Mouse (Mus musculus): ENCODE results near the gene Olfr978. TPM values are rescaled to one million over a fixed set of nuclear protein-coding genes. Genes with fewer than 3 reads are reported as not detected.

The Olfr978 gene
- polyA plus RNA-seq (2017; shearing (Covaris generic)), result not detected

DNA sequence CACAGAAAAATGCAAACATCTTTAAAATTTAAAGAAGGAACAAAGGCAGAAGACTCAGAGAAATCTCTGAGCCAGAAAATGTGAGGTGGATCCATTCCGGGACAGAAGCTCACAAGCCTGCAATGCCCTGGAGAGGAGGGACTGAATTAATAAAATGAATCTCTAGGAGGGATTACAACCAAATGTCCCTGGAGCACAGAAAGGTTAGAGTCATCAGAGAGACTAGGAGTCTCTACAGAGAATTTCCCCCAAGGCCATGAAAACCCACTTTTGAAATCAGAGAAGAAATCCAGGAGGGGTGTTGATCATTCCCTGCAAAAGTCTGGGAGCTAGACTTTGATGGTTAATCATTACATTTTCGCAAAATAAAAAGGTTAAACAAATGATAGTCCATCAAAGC is at the start of gene Olfr978:
TSS of gene Olfr978 (plus strand) at position 301 of the 400 bp plus-strand sequence.

DNA sequence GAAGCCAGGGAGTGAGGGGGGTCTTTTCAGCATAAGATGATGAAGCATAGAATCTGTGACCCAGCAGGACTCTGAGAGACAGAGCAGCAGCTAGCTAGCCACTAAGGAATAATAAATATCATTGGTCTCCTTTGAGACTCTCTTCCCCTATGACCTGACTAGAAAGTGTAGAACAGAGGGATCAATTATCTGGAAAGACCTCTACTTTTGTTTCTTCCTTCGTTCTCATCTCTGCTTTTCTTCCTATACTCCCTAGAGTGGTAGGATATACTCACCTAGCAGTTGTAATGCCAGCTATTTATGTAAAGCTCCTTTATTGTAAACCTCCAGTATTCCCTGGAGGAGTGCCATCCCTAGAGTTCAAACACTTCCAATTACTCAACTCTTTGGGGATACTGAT is 40.0 kb upstream of the Olfr978 start, which contains the start of gene Olfr975:
TSS of gene Olfr975 (minus strand) at position 101 of the 400 bp plus-strand sequence.

DNA sequence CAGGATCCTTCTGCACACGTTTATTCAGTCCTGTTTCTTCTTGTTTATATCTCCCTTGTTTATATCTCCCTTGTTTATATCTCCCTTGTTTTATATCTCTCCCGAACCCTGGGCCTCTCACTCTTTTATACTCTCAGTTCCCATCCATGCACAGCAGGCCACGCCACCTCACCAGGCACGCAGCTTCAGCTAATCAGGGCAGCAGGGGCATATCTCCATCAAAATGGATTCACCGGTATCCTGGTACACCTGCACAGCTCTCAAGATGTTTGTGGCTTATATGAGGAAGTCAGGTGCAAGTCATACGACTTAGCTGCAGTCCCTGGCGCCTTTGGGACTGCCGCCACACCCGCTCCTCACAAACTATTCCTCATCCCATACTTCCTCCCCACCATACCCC is 30.9 kb upstream of the Olfr978 start, which contains the start of gene Olfr976:
TSS of gene Olfr976 (minus strand) at position 101 of the 400 bp plus-strand sequence.

DNA sequence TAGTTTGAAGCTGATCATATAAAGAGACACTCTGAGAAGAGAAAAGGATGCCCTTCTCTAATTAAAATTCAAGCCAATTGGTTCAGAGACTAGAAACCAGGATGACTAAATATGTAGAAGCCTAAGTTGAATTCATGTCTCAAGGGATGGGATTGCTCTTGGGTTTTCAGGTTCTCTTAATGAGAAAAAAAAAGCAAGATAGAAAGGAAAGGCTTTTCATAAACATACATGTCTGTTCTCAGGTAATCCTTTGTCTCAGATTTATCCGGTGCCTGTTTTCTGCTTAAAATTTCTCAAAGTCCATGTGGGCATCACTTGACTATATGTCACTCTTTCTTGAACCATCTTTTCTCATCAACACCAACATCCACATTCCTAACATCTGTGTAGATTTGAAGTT is 11.5 kb downstream of the Olfr978 start, which contains the start of gene Olfr979:
TSS of gene Olfr979 (minus strand) at position 101 of the 400 bp plus-strand sequence.

DNA sequence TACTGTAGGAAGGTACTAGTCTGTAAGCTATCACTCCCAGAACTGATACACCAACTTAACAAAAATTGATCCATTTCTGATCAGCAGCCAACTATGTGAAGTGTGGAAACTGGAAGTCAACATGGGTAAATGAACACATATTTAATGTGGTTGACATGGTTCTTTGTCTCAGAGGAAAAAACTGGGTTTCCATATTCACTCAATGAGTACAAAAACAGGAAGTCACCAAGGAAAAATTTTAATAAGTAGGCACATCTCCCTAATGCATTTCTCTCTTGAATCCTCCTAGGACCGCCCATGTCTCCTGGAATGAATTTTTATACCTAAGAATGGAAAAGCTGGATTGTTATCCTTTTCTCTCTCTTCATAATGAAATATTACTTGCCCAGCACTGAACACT is 17.6 kb downstream of the Olfr978 start, which contains the start of gene Olfr980:
TSS of gene Olfr980 (minus strand) at position 101 of the 400 bp plus-strand sequence.

DNA sequence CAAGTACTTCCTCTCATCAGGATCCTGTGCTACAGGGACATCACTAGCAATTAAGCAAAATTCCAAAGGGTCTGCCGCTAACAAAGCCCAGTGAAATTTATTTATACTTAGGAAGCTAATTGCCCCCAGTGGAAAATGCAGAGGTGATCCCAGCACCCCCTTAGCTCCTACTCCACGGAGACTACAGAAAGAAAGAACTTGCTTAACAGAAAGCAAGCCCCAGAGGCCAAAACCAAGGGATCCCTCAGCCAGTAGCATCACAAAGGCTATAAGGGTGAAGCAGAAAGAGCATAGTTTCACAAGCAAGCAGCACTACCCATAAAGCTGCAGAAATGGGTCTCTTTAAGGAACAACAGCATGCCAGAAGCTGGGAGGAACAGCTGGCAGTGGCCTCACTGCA is 29.3 kb downstream of the Olfr978 start, which contains the start of gene Olfr981:
TSS of gene Olfr981 (plus strand) at position 301 of the 400 bp plus-strand sequence.

Other genes starting within 250 kb of the Olfr978 start
- not detected for gene Olfr967, start 245.9 kb upstream of the Olfr978 start, polyA plus RNA-seq (2017; shearing (Covaris generic))
- gene Olfr968, start 208.9 kb upstream of the Olfr978 start, polyA plus RNA-seq (2017; shearing (Covaris generic)), result not detected
- gene Olfr969, start 201.2 kb upstream of the Olfr978 start, polyA plus RNA-seq (2017; shearing (Covaris generic)), result not detected
- gene Olfr970, start 183.3 kb upstream of the Olfr978 start, polyA plus RNA-seq (2017; shearing (Covaris generic)), result not detected
- not detected for gene Olfr971, start 155.2 kb upstream of the Olfr978 start, polyA plus RNA-seq (2017; shearing (Covaris generic))
- not detected for gene Olfr972, start 125.7 kb upstream of the Olfr978 start, polyA plus RNA-seq (2017; shearing (Covaris generic))
- gene Olfr229, start 84.8 kb upstream of the Olfr978 start, polyA plus RNA-seq (2017; shearing (Covaris generic)), result not detected
- 0.09 TPM for gene Olfr974, start 54.6 kb upstream of the Olfr978 start, polyA plus RNA-seq (2017; shearing (Covaris generic))
- gene Olfr975, start 40.1 kb upstream of the Olfr978 start, polyA plus RNA-seq (2017; shearing (Covaris generic)), result not detected
- not detected for gene Olfr976, start 31.0 kb upstream of the Olfr978 start, polyA plus RNA-seq (2017; shearing (Covaris generic))
- gene Olfr979, start 11.4 kb downstream of the Olfr978 start, polyA plus RNA-seq (2017; shearing (Covaris generic)), result not detected
- gene Olfr980, start 17.5 kb downstream of the Olfr978 start, polyA plus RNA-seq (2017; shearing (Covaris generic)), result not detected
- gene Olfr981, start 29.4 kb downstream of the Olfr978 start, polyA plus RNA-seq (2017; shearing (Covaris generic)), result not detected
- 0.05 TPM for gene Olfr982, start 81.7 kb downstream of the Olfr978 start, polyA plus RNA-seq (2017; shearing (Covaris generic))
- not detected for gene Olfr983, start 101.5 kb downstream of the Olfr978 start, polyA plus RNA-seq (2017; shearing (Covaris generic))
- gene Olfr984, start 122.1 kb downstream of the Olfr978 start, polyA plus RNA-seq (2017; shearing (Covaris generic)), result not detected
- not detected for gene Olfr985, start 138.1 kb downstream of the Olfr978 start, polyA plus RNA-seq (2017; shearing (Covaris generic))
- not detected for gene Tmem225, start 156.0 kb downstream of the Olfr978 start, polyA plus RNA-seq (2017; shearing (Covaris generic))
- not detected for gene Olfr986, start 188.8 kb downstream of the Olfr978 start, polyA plus RNA-seq (2017; shearing (Covaris generic))
- gene Zfp202, start 200.2 kb downstream of the Olfr978 start, polyA plus RNA-seq (2017; shearing (Covaris generic)), result 6.0 TPM